Mouse (Mus musculus) embryo, embryonic 11.5 days (tissue): ENCODE measurements around the gene Wars2.

Experiments used
- DNase-seq: peaks from one replicate; pipeline ENCODE4 v3.0.0-alpha.2; 2012; ENCODE audit warnings: low read depth, low spot score

Wars2 gene

GRCm38 (mm10) chr3:99263471-99263903 lies 122.6 kb downstream of the Wars2 start:
- no peak for DNase-seq

GRCm38 (mm10) chr3:99264695-99265094 lies 123.8 kb downstream of the Wars2 start:
- no peak for DNase-seq

GRCm38 (mm10) chr3:99266752-99267303 lies 126.0 kb downstream of the Wars2 start:
- no peak for DNase-seq

- DNase-seq: no peak
Observed at GRCm38 (mm10) chr3:99277973-99278580, 137.2 kb downstream of the Wars2 start.

GRCm38 (mm10) chr3:99279718-99280117 lies 138.8 kb downstream of the Wars2 start:
- no peak for DNase-seq

GRCm38 (mm10) chr3:99281453-99281852 lies 140.6 kb downstream of the Wars2 start:
- DNase-seq: no peak

- DNase-seq: no peak
Observed at GRCm38 (mm10) chr3:99288302-99288701, 147.4 kb downstream of the Wars2 start.
